Mouse (Mus musculus): ENCODE results near the gene Rcn3. TPM values are rescaled to one million over a fixed set of nuclear protein-coding genes. Genes with fewer than 3 reads are reported as not detected.

Gene Rcn3
- total and polyA plus RNA-seq, 3 experiments = 24.6 to 64.5 (median 27.9) TPM

GRCm38 (mm10) chr7:45088597-45088996 is 3.4 kb downstream of the Rcn3 start:
- Histone ChIP-seq H3K79me2 (replicated peaks; ENCODE audit: control insufficient read depth, insufficient read depth, low read length) (no peaks in the 10 kb centered on the region), H3K4me1 (ENCODE audit: control insufficient read depth, insufficient read depth, low read length) (0 out of 2 replicates have a peak, but pooled peaks cover 1% of the 10 kb centered on the region), H3K27me3 (ENCODE audit: control insufficient read depth, insufficient read depth, low read length) (no peaks in the 10 kb centered on the region), H3K27ac (no peak overlapping the region), H3K4me3 (no peak overlapping the region), H3K9ac (ENCODE audit: low read depth, low read length) (no peak overlapping the region), H3K36me3 (ENCODE audit: control insufficient read depth, insufficient read depth, low read length) (no peaks in the 10 kb centered on the region)
- no peak for DNase-seq
- intact Hi-C loops (cut with DNase I) = no loop called here
- WGBS = 94% methylated on average over 17 of the region's 17 CpGs
- no peak for TF ChIP-seq POLR2A (IDR thresholded peaks at IDR 0.05; ENCODE audit: insufficient read depth, low read depth, low read length)
- no peak for TF ChIP-seq CTCF (IDR thresholded peaks at IDR 0.05)

GRCm38 (mm10) chr7:45086084-45086483 is 5.9 kb downstream of the Rcn3 start:
- no peak overlapping the region for H3K9ac ChIP-seq (ENCODE audit: low read depth, low read length)
- no peaks in the 10 kb centered on the region for H3K27me3 ChIP-seq (ENCODE audit: control insufficient read depth, insufficient read depth, low read length)
- no peaks in the 10 kb centered on the region for H3K79me2 ChIP-seq (replicated peaks; ENCODE audit: control insufficient read depth, insufficient read depth, low read length)
- H3K36me3 ChIP-seq (ENCODE audit: control insufficient read depth, insufficient read depth, low read length) = no peaks in the 10 kb centered on the region
- WGBS = 76% methylated on average over 4 of the region's 4 CpGs
- peaks cover 4% of the 10 kb centered on the region for H3K4me1 ChIP-seq (ENCODE audit: control insufficient read depth, insufficient read depth, low read length)
- intact Hi-C loops (cut with DNase I) = no loop called here
- DNase-seq = no peak
- no peak overlapping the region for H3K4me3 ChIP-seq
- no peak overlapping the region for H3K27ac ChIP-seq
- TF ChIP-seq POLR2A (IDR thresholded peaks at IDR 0.05; ENCODE audit: insufficient read depth, low read depth, low read length) (no peak), EP300 (IDR thresholded peaks at IDR 0.05; ENCODE audit: insufficient read depth, low read depth, low read length) (no peak), CTCF (IDR thresholded peaks at IDR 0.05) (peak; percentile 29)

GRCm38 (mm10) chr7:45083300-45083890 is 8.6 kb downstream of the Rcn3 start:
- no peak for DNase-seq
- peak overlapping the region; percentile 83 for H3K27ac ChIP-seq
- no peak overlapping the region for H3K9ac ChIP-seq (ENCODE audit: low read depth, low read length)
- WGBS = 76% methylated on average over 22 of the region's 22 CpGs
- H3K4me1 ChIP-seq (ENCODE audit: control insufficient read depth, insufficient read depth, low read length) = peaks cover 6% of the 10 kb centered on the region
- TF ChIP-seq EP300 (IDR thresholded peaks at IDR 0.05; ENCODE audit: insufficient read depth, low read depth, low read length) = no peak
- TF ChIP-seq CTCF (IDR thresholded peaks at IDR 0.05) = no peak
- TF ChIP-seq POLR2A (IDR thresholded peaks at IDR 0.05; ENCODE audit: insufficient read depth, low read depth, low read length) = no peak
- intact Hi-C loops (cut with DNase I) = loop anchor here (2.0 kb wide), 1 partner anchor 19 kb away; the partner anchor contains the start of gene Fcgrt
- no peak overlapping the region for H3K4me3 ChIP-seq
- no peaks in the 10 kb centered on the region for H3K79me2 ChIP-seq (replicated peaks; ENCODE audit: control insufficient read depth, insufficient read depth, low read length)
- H3K36me3 ChIP-seq (ENCODE audit: control insufficient read depth, insufficient read depth, low read length) = no peaks in the 10 kb centered on the region
- no peaks in the 10 kb centered on the region for H3K27me3 ChIP-seq (ENCODE audit: control insufficient read depth, insufficient read depth, low read length)

- intact Hi-C loops (cut with DNase I) = loop anchor here (2.0 kb wide), 1 partner anchor 20 kb away; the partner anchor contains the start of gene Fcgrt
- 45% methylated on average over 25 of the region's 25 CpGs for WGBS
- TF ChIP-seq POLR2A (IDR thresholded peaks at IDR 0.05; ENCODE audit: insufficient read depth, low read depth, low read length) (no peak; the same call in none of the 2 replicates), CTCF (IDR thresholded peaks at IDR 0.05) (peak; percentile 39), EP300 (IDR thresholded peaks at IDR 0.05; ENCODE audit: insufficient read depth, low read depth, low read length) (peak; percentile 62; the same call in 1 of the 2 replicates)
- H3K27me3 ChIP-seq (ENCODE audit: control insufficient read depth, insufficient read depth, low read length) = no peaks in the 10 kb centered on the region
- peak overlapping the region; percentile 83 for H3K27ac ChIP-seq
- peak overlapping the region; percentile 51 for H3K9ac ChIP-seq (ENCODE audit: low read depth, low read length)
- H3K79me2 ChIP-seq (replicated peaks; ENCODE audit: control insufficient read depth, insufficient read depth, low read length) = no peaks in the 10 kb centered on the region
- H3K36me3 ChIP-seq (ENCODE audit: control insufficient read depth, insufficient read depth, low read length) = no peaks in the 10 kb centered on the region
- H3K4me3 ChIP-seq = peak overlapping the region; percentile 22; the same call in 1 of the 2 replicates
- DNase-seq = peak; percentile 75 to 84
- peaks cover 6% of the 10 kb centered on the region for H3K4me1 ChIP-seq (ENCODE audit: control insufficient read depth, insufficient read depth, low read length)
Measured at GRCm38 (mm10) chr7:45082401-45083299, 9.4 kb downstream of the Rcn3 start.

GRCm38 (mm10) chr7:45081016-45081415 is 11.0 kb downstream of the Rcn3 start:
- intact Hi-C loops (cut with DNase I) = no loop called here
- DNase-seq = no peak

More at GRCm38 (mm10) chr7:45081016-45081415, 11.0 kb downstream of the Rcn3 start:
- WGBS = 60% methylated on average over 5 of the region's 5 CpGs
- Histone ChIP-seq H3K36me3 (ENCODE audit: control insufficient read depth, insufficient read depth, low read length) (no peaks in the 10 kb centered on the region), H3K4me3 (no peak overlapping the region), H3K79me2 (replicated peaks; ENCODE audit: control insufficient read depth, insufficient read depth, low read length) (no peaks in the 10 kb centered on the region), H3K27me3 (ENCODE audit: control insufficient read depth, insufficient read depth, low read length) (no peaks in the 10 kb centered on the region), H3K4me1 (ENCODE audit: control insufficient read depth, insufficient read depth, low read length) (peaks cover 6% of the 10 kb centered on the region), H3K9ac (ENCODE audit: low read depth, low read length) (no peak overlapping the region), H3K27ac (peak overlapping the region; percentile 83)
- TF ChIP-seq EP300 (IDR thresholded peaks at IDR 0.05; ENCODE audit: insufficient read depth, low read depth, low read length) (no peak), POLR2A (IDR thresholded peaks at IDR 0.05; ENCODE audit: insufficient read depth, low read depth, low read length) (no peak), CTCF (IDR thresholded peaks at IDR 0.05) (no peak)

Measured in heart, adult 2 months (tissue).